Mouse (Mus musculus): ENCODE results near the gene Rfc4.

GRCm38 (mm10) chr16:23100099-23100575 lies 27.4 kb downstream of the Rfc4 start:
- TF ChIP-seq CTCF (IDR thresholded peaks at IDR 0.05) (no peak), EP300 (IDR thresholded peaks at IDR 0.05) (no peak)

Measured in lung, postnatal 0 days (tissue).